Mouse (Mus musculus): ENCODE measurements at regions not wholly inside any gene's neighbourhood (a gene's known extent, or its start where the extent isn't known, plus 50 kb on each side); places are given as distances from the start of the nearest gene placed in this dataset.

DNA sequence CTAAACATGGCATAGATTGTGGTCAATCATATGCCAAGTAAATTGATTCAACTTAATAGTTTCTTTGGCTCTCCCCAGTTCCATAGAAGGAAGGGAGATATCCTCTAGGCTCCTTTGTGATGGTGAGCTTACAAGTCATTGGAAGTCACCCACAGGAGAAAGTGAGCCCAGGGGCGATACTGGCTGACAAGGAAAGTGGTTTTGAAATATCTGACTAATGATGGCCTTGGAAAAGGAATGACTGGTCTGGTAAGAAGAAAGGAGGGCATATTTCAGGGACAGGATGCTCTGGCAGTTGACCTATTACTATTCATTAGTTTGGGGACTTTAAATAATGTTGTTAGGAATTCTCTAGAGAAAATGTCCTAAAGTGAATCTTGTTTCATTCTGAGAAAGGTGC, 352.7 kb upstream of the Cdh11 start:
- DNase-seq: no peak
- intact Hi-C loops (cut with DNase I): no loop called here

- DNase-seq: no peak
- intact Hi-C loops (cut with DNase I): no loop called here
Observed at GRCm38 (mm10) chr8:103144835-103145234, 359.4 kb upstream of the Cdh11 start.

- no peak for DNase-seq
- intact Hi-C loops (cut with DNase I): no loop called here
Observed at GRCm38 (mm10) chr8:103148013-103148412, 362.6 kb upstream of the Cdh11 start.

DNA sequence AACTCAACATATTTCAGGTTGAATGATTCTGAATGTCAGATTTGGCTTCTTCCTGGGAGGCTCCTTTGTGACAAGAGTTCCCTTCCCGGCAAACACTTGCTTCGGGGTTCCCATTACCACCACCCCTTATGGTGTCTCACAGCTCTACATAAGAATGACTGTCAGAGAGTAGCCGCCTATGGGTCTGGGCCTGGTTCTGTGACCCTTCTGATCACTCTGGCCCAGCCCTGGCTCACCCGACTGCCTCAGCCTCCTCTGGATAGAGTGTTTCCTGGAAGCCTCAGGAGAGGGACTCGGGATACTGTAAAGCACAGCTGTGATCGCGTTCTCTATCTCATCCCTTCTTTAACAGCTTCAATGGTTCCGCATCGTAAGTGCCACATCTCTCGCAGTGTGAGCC, 363.0 kb upstream of the Cdh11 start:
- DNase-seq: no peak
- intact Hi-C loops (cut with DNase I): no loop called here

- intact Hi-C loops (cut with DNase I): no loop called here
Observed at GRCm38 (mm10) chr8:103166623-103167316, 381.3 kb upstream of the Cdh11 start.

DNA sequence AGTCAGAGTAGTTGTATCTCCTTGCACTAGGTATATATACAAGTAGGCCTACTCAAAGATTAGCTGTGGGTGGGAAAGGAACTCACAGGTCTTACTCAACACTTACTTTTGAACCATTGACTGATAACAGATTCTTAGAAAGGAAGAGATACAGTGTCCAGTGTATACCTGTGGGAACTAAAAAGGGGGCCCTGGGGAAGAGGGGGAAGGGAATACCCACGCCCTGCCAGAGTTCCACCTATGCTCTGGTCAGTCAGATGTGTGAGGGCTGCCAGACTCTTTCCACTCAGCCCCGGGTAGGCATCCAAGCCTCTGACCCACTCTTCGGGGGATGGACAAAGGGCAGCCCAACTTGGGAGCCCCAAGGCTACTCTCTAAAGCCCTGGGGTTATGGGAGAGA, 387.9 kb upstream of the Cdh11 start:
- DNase-seq: no peak
- intact Hi-C loops (cut with DNase I): no loop called here

More at GRCm38 (mm10) chr8:103166623-103167316, 381.3 kb upstream of the Cdh11 start:
- no peak for DNase-seq

GRCm38 (mm10) chr8:103173803-103174429, 388.5 kb upstream of the Cdh11 start:
- DNase-seq: no peak
- intact Hi-C loops (cut with DNase I): no loop called here

DNA sequence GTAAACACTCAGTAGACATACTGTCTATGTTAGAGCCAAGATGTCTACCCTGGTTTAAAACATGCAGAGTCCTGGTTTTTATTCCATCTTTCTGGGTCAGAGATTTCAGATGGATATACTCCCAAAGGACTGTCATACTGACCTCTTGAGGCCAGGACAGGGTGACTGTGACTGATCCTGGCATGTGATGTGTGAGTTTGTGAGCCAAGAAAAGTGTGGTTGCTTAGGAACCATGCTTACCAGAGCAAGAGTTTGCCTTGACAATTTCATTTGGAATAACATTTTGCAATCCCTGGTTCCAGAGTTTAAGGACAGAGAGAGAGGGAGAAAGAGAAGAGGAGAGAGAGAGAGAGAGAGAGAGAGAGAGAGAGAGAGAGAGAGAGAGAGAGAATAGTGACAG, 395.2 kb upstream of the Cdh11 start:
- peak in 1 of 2 experiments; percentile 2 for DNase-seq
- intact Hi-C loops (cut with DNase I): no loop called here

DNA sequence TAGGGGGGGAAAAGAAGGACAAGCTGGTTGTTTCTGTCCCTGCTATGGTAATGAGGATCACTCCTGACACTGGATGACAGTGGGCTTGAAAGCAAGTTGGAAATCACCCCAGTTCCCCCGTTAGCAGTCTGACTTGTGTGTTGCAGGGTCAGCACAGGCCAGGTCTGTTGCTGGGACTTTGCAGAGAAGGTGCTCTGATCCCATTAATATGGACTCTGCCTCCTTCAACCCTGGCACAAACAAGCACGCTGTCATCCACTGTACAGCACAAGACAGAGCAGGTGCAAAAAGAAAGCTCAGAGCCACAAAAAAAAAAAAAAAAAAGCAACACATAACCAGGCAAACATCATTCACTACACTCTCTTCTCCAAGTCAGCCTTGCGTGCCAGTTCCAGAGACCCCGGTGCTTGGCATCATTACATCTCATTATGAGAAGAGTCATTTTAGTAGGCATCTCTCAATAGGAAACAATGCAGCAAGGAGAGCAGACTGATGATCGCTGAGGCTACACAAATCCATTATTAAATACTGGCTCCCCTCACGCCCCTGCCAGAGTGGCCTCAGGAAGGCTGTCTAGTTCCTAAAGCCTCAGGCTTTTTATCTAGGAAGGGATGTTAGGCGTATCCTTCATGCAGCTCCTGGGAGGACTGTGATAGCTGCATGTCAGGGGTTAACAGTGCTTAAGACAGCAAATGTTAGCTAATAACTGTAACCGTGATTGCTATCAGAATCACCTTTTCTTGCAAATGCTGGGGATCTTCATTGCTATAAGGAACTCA, 403.5 kb upstream of the Cdh11 start:
- no peak for DNase-seq

DNA sequence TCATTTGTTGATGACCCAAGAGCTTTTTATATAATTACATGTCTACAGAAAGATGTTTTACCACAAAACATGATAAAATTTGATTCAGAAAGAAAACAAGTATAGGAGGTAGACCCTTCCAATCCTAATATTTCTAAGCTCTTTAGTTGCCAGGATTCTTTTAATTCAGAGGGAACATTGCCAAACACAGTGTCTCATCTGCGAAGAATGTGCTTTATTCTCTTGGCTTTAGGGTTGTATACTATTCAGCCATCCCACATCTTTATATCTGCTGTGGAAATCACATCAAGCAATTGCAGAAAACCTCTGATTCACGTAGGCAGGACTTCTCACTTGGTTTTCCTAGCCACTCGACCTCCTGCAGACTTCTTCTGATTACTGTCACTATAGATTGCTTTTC, 412.8 kb upstream of the Cdh11 start:
- no peak for DNase-seq
- intact Hi-C loops (cut with DNase I): no loop called here

More for the DNA sequence above, 403.5 kb upstream of the Cdh11 start:
- intact Hi-C loops (cut with DNase I): no loop called here

DNA sequence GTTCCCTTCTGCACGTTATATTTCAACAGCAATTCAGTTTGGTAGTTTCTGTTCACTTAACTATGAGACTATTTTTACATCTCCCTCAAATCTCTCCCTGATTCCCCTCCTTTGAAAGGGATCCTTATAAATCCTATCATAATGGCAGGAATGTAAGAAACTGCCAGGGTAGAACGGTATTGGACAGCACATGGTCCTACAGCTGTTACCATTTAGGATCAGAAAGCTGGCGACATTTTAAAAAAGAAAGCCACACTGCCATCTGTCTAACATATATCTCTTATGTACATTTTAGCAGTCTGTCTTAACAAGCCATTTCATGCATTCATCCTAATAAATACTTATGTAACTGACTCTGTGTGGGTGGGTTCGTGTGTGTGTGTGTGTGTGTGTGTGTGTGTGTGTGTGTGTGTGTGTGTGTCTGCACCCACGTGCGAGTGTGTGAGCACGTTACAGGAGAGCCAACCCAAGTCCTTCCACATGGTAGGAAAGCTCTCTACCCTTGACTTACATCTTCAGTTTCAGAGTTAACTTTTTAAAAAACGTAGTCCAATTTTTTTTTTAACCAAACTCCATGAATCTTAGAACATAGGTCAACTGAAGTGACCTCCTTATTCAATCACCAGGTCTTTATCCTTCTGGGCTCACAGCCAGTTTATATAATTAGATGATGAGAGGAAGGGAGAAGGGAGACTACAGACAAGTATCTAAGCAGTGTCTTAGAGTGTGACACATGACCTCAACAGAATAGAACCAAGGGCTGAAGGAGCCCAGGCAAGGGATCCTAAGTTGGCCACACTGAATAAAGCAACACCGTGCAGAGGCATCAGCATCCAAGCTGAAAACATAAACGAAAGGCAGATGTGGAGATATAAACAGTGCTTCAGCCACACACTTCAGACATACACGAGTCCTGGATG, 414.5 kb upstream of the Cdh11 start:
- no peak for DNase-seq
- intact Hi-C loops (cut with DNase I): no loop called here

- no peak for DNase-seq
- intact Hi-C loops (cut with DNase I): no loop called here
Observed at GRCm38 (mm10) chr8:103203710-103204109, 418.3 kb upstream of the Cdh11 start.

- DNase-seq: no peak
- intact Hi-C loops (cut with DNase I): no loop called here
Observed at GRCm38 (mm10) chr8:103214606-103215005, 429.2 kb upstream of the Cdh11 start.

DNA sequence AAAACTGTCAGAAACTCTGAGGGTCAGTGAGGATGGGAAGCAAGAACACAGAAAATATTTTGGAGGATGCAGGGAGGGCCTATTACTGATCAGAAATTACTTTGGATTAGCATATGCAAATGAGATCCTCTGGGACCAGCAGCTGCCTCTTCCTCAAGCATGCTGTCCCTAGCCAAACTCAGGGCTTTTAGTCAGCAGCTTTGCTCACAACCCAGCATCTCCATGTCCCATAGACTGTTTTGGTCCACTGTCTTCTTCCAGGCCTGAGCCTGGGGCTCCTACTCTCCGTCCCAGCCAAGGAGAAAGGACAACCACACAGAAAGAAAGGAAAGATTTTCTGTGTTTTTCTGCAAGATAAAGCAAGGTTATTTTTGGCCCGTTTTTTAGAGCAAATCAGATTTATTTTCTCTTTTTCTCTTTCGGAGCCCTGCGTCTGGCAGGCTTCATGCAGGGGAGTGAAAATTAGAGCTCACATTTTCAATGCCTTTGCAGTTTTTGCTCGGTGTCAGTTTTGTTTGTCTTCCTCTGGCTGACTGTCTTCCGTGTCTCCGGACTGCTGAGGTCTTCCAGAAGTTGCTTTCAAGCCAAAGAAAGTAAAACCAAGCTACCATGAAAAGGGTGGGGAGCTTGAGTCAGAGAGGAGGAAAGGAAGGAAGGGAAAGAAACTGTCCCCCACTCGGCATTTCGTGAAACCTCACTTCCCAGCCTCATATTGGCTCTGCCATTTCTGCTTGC, 445.5 kb upstream of the Cdh11 start:
- intact Hi-C loops (cut with DNase I): loop anchor here (10.0 kb wide), 1 partner anchor 446 kb away; the partner anchor contains the start of gene Cdh11
- no peak for DNase-seq

GRCm38 (mm10) chr8:103234374-103234773, 448.9 kb upstream of the Cdh11 start:
- DNase-seq: no peak
- intact Hi-C loops (cut with DNase I): loop anchor here (10.0 kb wide), 1 partner anchor 450 kb away; the partner anchor contains the start of gene Cdh11

DNA sequence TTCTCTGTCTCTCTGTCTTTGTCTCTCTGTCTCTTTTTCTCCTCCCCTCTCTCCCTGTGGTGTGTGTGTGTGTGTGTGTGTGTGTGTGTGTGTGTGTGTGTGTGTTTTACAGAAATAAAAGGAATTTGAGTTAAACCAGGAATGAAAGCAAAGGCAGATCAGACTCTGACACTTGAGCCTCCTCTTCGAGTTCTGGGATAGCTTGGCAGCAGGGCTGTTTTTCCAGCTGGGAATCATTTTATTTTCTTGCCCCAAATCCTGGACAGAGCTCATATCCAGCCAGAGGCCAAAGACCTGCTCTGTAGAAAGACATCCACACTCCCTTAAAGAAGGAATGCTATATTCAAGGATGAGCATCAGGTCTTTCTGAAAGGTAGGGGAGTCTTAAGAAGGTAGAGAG, 450.2 kb upstream of the Cdh11 start:
- DNase-seq: peak; percentile 11 to 16
- intact Hi-C loops (cut with DNase I): loop anchor here (10.0 kb wide), 1 partner anchor 451 kb away; the partner anchor contains the start of gene Cdh11

DNA sequence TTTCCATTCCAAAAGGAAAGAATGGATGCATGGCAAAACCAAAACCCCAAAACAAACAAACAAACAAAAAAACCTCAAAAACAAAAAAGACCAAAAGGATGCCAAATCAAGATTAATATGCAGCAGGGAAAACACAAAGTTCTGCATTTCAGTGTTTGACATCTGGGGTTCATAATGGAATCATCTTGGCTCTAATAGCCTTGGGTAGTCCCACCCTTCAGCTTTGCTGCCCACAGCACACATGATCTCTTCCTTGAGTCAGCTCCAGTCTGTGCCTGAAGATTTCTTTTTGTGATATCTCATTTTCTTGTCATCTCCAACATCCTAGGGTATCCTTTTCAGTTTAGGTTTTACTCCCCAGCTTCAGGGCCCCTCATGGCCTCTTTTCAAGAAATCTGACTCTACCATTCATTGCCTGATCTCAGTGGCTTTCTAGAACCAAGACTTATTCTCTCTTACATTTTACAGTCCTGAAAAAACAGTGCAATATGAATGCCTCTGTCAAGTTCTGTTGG, 453.1 kb upstream of the Cdh11 start:
- intact Hi-C loops (cut with DNase I): loop anchor here (10.0 kb wide), 1 partner anchor 454 kb away; the partner anchor contains the start of gene Cdh11
- DNase-seq: no peak

DNA sequence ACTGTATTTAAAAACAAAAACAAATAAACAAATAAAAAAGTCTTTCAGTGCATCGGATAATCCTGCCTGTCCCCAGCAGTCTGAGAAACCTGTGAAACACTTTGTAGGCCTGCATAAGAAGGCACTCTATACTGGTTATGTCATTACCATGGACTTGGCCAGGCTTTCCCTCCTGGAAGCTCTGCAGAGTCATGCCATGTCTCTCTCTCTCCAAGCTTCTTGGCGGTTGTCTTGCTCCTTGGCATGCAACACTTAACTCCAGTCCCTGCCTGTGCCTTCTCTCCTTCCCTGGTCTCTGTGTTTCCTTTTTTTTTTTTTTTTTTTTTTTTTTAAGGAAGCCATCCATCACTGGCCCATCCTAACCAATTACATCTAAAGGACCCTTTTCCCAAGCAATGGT, 458.7 kb upstream of the Cdh11 start:
- no peak for DNase-seq
- intact Hi-C loops (cut with DNase I): no loop called here

GRCm38 (mm10) chr8:103244658-103245057, 459.2 kb upstream of the Cdh11 start:
- DNase-seq: no peak
- intact Hi-C loops (cut with DNase I): no loop called here
